Mouse (Mus musculus) spleen, adult 2 months (tissue): Measurements from ENCODE around the gene Coq9. TPM values are rescaled to one million over a fixed set of nuclear protein-coding genes. Genes with fewer than 3 reads are reported as not detected.

ENCODE experiments used
- DNase-seq, 2 experiments: peaks; one replicate each; pipeline versions ENCODE4 v3.0.0 to v3.0.0-alpha.2; 2012 to 2021; ENCODE audit warnings: low spot score in 2 of 2, low read depth in 1 of 2
- H3K27ac ChIP-seq: fragments of 200-500 bp; 2 replicates; pipeline ENCODE4 v1.5.1; 2012; ENCODE audit warnings: low read length, inconsistent platforms; ENCODE audit not compliant: insufficient read depth
- H3K27me3 ChIP-seq: fragments of 200-500 bp; 2 replicates; pipeline ENCODE4 v1.6.1; 2012; ENCODE audit warnings: mild to moderate bottlenecking, moderate library complexity, low read length, inconsistent platforms; ENCODE audit not compliant: control insufficient read depth, insufficient read depth
- H3K36me3 ChIP-seq: fragments of 200-500 bp; 2 replicates; pipeline ENCODE4 v1.6.1; 2012; ENCODE audit warnings: mild to moderate bottlenecking, low read length, inconsistent platforms; ENCODE audit not compliant: control insufficient read depth, insufficient read depth
- H3K4me1 ChIP-seq: fragments of 200-500 bp; 2 replicates; pipeline ENCODE4 v1.6.1; 2011; ENCODE audit warnings: inconsistent platforms; ENCODE audit not compliant: control insufficient read depth, insufficient read depth, insufficient read length
- H3K4me3 ChIP-seq: fragments of 200-500 bp; 2 replicates; pipeline ENCODE4 v1.5.1; 2011; ENCODE audit warnings: mild to moderate bottlenecking, inconsistent platforms; ENCODE audit not compliant: insufficient read depth, insufficient read length; ENCODE audit errors: extremely low read depth
- CTCF ChIP-seq: fragments of 200-500 bp; IDR thresholded peaks from 2 replicates; pipeline ENCODE4 v1.5.1; 2011; ENCODE audit warnings: mild to moderate bottlenecking, inconsistent platforms; ENCODE audit not compliant: insufficient read depth, insufficient read length, insufficient replicate concordance; ENCODE audit errors: extremely low read depth
- POLR2A ChIP-seq: fragments of 200-500 bp; IDR thresholded peaks from 2 replicates; pipeline ENCODE4 v1.6.1; 2011; ENCODE audit warnings: low read depth, low read length, inconsistent platforms
- WGBS: fragments of 180-500 bp; shearing (Covaris S2); methylation state at CpG from one replicate; pipeline ENCODE4 v1.1.7; 2018; 5-methylcytosine and 5-hydroxymethylcytosine counted together
- polyA plus RNA-seq: library from polyadenylated mRNA; depleted of rRNA; stranded (reverse); fragments of >200 nt; gene quantifications from 2 replicates; pipeline ENCODE4 v1.2.3, GENCODE M21; 2012

The Coq9 gene
- polyA plus RNA-seq, 1 experiment, result 70.8 TPM

DNA sequence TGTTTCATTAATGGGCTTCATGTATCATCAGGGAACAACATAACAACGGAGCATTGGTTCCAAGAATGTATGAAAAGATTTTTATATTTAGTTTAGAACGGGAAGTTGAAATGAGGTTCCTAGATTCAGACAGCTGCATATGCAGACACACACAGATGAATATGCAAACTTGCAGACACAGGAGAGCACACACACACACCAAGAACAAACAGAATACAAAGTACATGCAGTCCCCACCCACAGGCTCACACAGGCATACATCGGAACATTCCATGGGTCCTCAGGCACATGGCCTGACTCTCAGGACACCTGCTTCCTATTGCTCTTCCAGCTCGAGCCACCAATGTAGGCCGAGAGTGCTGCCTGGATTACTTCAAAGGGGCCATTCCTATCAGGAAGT, 27.3 kb upstream of the Coq9 start:
- TF ChIP-seq CTCF (no peak), POLR2A (no peak)
- Histone ChIP-seq H3K4me3 (no peak overlapping the region), H3K4me1 (no peaks in the 10 kb centered on the region), H3K36me3 (no peaks in the 10 kb centered on the region), H3K27me3 (no peaks in the 10 kb centered on the region), H3K27ac (no peak overlapping the region)
- DNase-seq, result no peak
- WGBS, result 81% methylated on average over 5 of the region's 5 CpGs

DNA sequence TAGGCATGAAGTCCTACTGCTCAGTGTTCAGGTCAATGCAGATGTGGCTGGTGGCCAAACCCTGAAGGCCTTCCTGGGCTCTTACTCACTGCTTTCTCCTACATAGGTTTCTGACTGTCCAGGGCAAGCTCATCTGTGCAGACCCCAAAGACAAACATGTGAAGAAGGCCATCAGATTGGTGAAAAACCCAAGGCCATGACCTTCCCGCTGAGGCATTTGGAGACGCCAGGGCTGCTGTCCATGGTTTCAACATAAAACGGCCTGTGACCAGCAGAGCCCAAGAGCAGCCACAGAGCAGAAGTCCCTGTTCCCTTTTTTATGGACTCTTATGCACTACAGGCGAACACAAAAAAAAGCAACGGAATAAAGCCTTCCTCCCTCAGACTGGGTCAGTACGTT, 26.5 kb upstream of the Coq9 start:
- WGBS, result 66% methylated on average over 6 of the region's 6 CpGs
- TF ChIP-seq CTCF, result no peak
- Histone ChIP-seq H3K36me3 (no peaks in the 10 kb centered on the region), H3K27ac (no peak overlapping the region), H3K4me3 (no peak overlapping the region), H3K27me3 (no peaks in the 10 kb centered on the region), H3K4me1 (no peaks in the 10 kb centered on the region)
- DNase-seq, result no peak

DNA sequence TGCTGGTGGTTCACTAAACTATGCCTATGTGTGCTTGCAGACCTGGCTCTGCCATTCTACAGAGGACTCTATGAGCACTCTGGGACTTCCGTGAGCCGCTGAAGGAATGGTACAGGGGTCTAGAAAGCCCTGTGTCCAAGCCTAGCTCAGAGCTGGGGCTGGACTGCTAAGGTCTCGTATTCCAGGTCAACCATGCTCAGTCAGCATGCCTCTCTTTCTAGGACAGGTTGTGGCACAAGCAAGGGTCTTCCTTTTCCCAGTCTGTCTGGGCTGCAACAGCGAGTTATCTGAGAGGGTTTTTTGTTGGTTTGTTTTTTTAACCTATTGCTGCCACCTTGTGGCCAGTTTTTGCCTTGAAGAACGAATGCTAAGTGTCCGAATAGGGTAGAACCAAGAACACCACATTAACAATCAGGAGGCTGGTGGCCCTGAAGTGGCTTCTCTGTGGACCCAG, 25.4 kb upstream of the Coq9 start:
- TF ChIP-seq CTCF (peak; percentile 27; the same call in 1 of the 2 replicates), POLR2A (no peak)
- Histone ChIP-seq H3K36me3 (no peaks in the 10 kb centered on the region), H3K4me1 (no peaks in the 10 kb centered on the region), H3K27me3 (no peaks in the 10 kb centered on the region), H3K27ac (no peak overlapping the region), H3K4me3 (no peak overlapping the region)
- 36% methylated on average over 6 of the region's 6 CpGs for WGBS
- peak; percentile 64 to 70 for DNase-seq

DNA sequence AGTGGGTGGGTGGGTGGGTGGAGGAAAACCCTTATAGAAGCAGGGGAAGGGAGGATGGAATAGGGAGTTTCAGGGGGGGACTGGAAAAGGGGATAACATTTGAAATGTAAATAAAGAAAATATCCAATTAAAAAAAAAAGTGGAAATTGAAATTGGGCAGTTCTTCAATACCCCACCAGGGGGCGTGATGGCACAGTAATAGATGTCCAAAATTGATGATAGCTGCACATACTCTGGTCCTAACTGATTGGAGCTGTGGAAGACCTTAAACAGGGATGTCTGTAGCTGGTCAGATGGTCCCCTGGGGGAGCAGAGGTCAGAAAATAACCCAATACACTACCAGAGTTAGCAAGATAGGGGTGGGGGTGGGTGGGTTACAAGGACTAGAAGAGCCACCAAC, 23.6 kb upstream of the Coq9 start:
- H3K4me3 ChIP-seq, result no peak overlapping the region
- H3K4me1 ChIP-seq, result no peaks in the 10 kb centered on the region
- no peaks in the 10 kb centered on the region for H3K36me3 ChIP-seq
- no peaks in the 10 kb centered on the region for H3K27me3 ChIP-seq
- TF ChIP-seq POLR2A (no peak), CTCF (peak; percentile 20; the same call in 1 of the 2 replicates)
- DNase-seq, result no peak
- H3K27ac ChIP-seq, result no peak overlapping the region
- 0% methylated on average over 1 of the region's 1 CpGs for WGBS

- no peak for DNase-seq
- TF ChIP-seq CTCF (no peak), POLR2A (no peak)
- 41% methylated on average over 11 of the region's 11 CpGs for WGBS
- Histone ChIP-seq H3K27me3 (no peaks in the 10 kb centered on the region), H3K27ac (no peak overlapping the region), H3K4me3 (no peak overlapping the region), H3K36me3 (peaks cover 8% of the 10 kb centered on the region), H3K4me1 (no peaks in the 10 kb centered on the region)
Observed at GRCm38 (mm10) chr8:94817933-94818332, 20.2 kb upstream of the Coq9 start.

DNA sequence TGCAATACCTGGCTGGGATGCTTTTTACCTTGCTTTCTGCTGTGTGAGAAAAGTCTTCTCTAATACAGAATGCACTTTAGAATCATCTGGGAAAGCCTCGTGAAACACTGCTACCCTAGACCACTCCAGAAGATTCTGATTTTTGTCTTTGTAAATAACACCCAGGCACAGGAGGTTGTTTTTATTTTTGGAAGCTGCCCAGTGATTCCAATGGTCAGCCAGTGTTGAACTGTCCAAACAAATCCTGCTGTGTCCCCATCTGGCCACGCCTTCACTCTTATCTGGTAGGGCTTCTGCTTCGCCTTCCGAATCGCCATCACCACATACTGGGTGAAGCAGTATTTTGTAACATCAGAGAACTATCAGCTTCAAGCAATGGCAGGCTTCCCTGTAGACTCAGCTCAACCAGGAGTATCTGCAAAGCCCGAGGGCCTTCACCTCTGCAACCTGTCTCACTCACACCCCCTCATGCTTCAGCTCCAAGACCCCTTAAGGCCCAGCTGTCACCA, 18.4 kb upstream of the Coq9 start:
- Histone ChIP-seq H3K27ac (no peak overlapping the region), H3K27me3 (no peaks in the 10 kb centered on the region), H3K4me3 (no peak overlapping the region), H3K36me3 (peaks cover 16% of the 10 kb centered on the region), H3K4me1 (no peaks in the 10 kb centered on the region)
- no peak for DNase-seq
- TF ChIP-seq CTCF, result no peak
- WGBS, result 89% methylated on average over 6 of the region's 6 CpGs

DNA sequence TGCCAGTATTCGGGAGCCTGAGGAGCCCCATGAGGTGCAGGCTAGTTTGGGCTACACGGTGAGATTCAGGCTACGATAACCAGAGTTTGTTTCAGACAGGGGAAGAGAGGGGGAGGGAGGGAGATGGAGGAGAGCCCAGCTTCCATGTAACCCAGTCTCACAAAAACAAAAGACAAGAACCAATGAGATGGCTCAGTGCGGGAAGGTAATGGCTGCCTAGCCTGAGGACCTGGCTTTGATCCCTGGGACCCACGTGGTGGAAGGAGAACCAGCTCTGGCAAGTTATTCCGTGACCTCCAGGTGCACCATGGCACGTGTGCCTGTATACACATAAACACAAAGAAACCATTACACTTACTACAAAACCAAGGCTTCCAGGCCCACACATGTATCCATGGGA, 17.6 kb upstream of the Coq9 start:
- DNase-seq, result no peak
- Histone ChIP-seq H3K27me3 (no peaks in the 10 kb centered on the region), H3K4me1 (no peaks in the 10 kb centered on the region), H3K36me3 (peaks cover 18% of the 10 kb centered on the region), H3K4me3 (no peak overlapping the region), H3K27ac (no peak overlapping the region)
- WGBS, result 94% methylated on average over 7 of the region's 7 CpGs
- TF ChIP-seq CTCF, result no peak
- no peak for TF ChIP-seq POLR2A
